Mouse (Mus musculus) forebrain, embryonic 14.5 days (tissue): ENCODE measurements at regions not wholly inside any gene's neighbourhood (a gene's known extent, or its start where the extent isn't known, plus 50 kb on each side); places are given as distances from the start of the nearest gene placed in this dataset.

ENCODE experiments used
- ATAC-seq: fragments of 200-750 bp; cut with Nextera tagmentation; 2 replicates; pipeline ENCODE4 v1.8.0; 2017; ENCODE audit warnings: mild to moderate bottlenecking, moderate library complexity
- DNase-seq: peaks from one replicate; pipeline ENCODE4 v3.0.0-alpha.2; 2015; ENCODE audit warnings: low spot score
- H3K27ac ChIP-seq: fragments of 300-500 bp; sonication (generic); 2 replicates; pipeline ENCODE4 v1.5.1; 2014; ENCODE audit warnings: low read depth, mild to moderate bottlenecking, control low read depth, low read length, moderate library complexity
- H3K27me3 ChIP-seq: fragments of 300-500 bp; sonication (generic); replicated peaks from 2 replicates; pipeline ENCODE4 v1.6.1; 2014; ENCODE audit warnings: low read length, control low read depth, mixed read lengths; ENCODE audit not compliant: control insufficient read depth, insufficient read depth
- H3K36me3 ChIP-seq: fragments of 300-500 bp; sonication (generic); 2 replicates; pipeline ENCODE4 v1.6.1; 2014; ENCODE audit warnings: low read length, control low read depth; ENCODE audit not compliant: control insufficient read depth, insufficient read depth
- H3K4me1 ChIP-seq: fragments of 300-500 bp; sonication (generic); 2 replicates; pipeline ENCODE4 v1.6.1; 2014; ENCODE audit warnings: antibody characterized with exemption, low read length, control low read depth; ENCODE audit not compliant: control insufficient read depth, insufficient read depth
- H3K4me2 ChIP-seq: fragments of 300-500 bp; sonication (generic); 2 replicates; pipeline ENCODE4 v1.6.1; 2014; ENCODE audit warnings: mild to moderate bottlenecking, control low read depth, low read length
- H3K4me3 ChIP-seq: fragments of 300-500 bp; sonication (generic); 2 replicates; pipeline ENCODE4 v1.5.1; 2014; ENCODE audit warnings: low read depth, low read length, control low read depth
- H3K9ac ChIP-seq: fragments of 300-500 bp; sonication (generic); 2 replicates; pipeline ENCODE4 v1.6.1; 2014; ENCODE audit warnings: mild to moderate bottlenecking, low read length, control low read depth, moderate library complexity
- H3K9me3 ChIP-seq: fragments of 300-500 bp; sonication (generic); replicated peaks from 2 replicates; pipeline ENCODE4 v1.6.1; 2016; ENCODE audit warnings: low read length, control low read depth, mixed read lengths; ENCODE audit not compliant: control insufficient read depth
- WGBS: fragments of 180-500 bp; shearing (Covaris S2); extraction: QIAGEN DNeasy Blood & Tissue Kit; methylation state at CpG from one replicate; pipeline ENCODE4 v1.1.7; 2014; 5-methylcytosine and 5-hydroxymethylcytosine counted together

GRCm38 (mm10) chr6:84430146-84430545 is 163.6 kb downstream of the Cyp26b1 start:
- 48% methylated on average over 4 of the region's 4 CpGs for WGBS
- no peak overlapping the region for H3K4me3 ChIP-seq
- ATAC-seq = no peak

GRCm38 (mm10) chr6:84429247-84429646 is 164.5 kb downstream of the Cyp26b1 start:
- Histone ChIP-seq H3K27ac (no peak overlapping the region), H3K9me3 (no peaks in the 10 kb centered on the region), H3K4me2 (no peak overlapping the region), H3K4me3 (no peak overlapping the region), H3K4me1 (no peaks in the 10 kb centered on the region), H3K9ac (no peak overlapping the region), H3K36me3 (no peaks in the 10 kb centered on the region), H3K27me3 (no peaks in the 10 kb centered on the region)
- DNase-seq (no peak), ATAC-seq (no peak)
- 87% methylated on average over 8 of the region's 8 CpGs for WGBS

More at GRCm38 (mm10) chr6:84430146-84430545, 163.6 kb downstream of the Cyp26b1 start:
- Histone ChIP-seq H3K9me3 (no peaks in the 10 kb centered on the region), H3K36me3 (no peaks in the 10 kb centered on the region), H3K27ac (no peak overlapping the region), H3K9ac (no peak overlapping the region), H3K27me3 (no peaks in the 10 kb centered on the region), H3K4me1 (no peaks in the 10 kb centered on the region), H3K4me2 (no peak overlapping the region)
- DNase-seq = no peak

- WGBS = 86% methylated on average over 8 of the region's 8 CpGs
- H3K4me2 ChIP-seq = no peak overlapping the region
- ATAC-seq (no peak), DNase-seq (no peak)
- H3K36me3 ChIP-seq = no peaks in the 10 kb centered on the region
- H3K9me3 ChIP-seq = no peaks in the 10 kb centered on the region
- no peaks in the 10 kb centered on the region for H3K4me1 ChIP-seq
- no peak overlapping the region for H3K9ac ChIP-seq
- H3K4me3 ChIP-seq = no peak overlapping the region
- H3K27me3 ChIP-seq = no peaks in the 10 kb centered on the region
- no peak overlapping the region for H3K27ac ChIP-seq
Observed at GRCm38 (mm10) chr6:84426691-84427090, 167.0 kb downstream of the Cyp26b1 start.

GRCm38 (mm10) chr6:84425823-84426222 is 167.9 kb downstream of the Cyp26b1 start:
- H3K27ac ChIP-seq = no peak overlapping the region
- ATAC-seq = 0 out of 2 replicates have a peak, but pooled peaks have one; percentile 63
- H3K9ac ChIP-seq = no peak overlapping the region
- no peaks in the 10 kb centered on the region for H3K36me3 ChIP-seq
- DNase-seq = peak; percentile 63
- no peak overlapping the region for H3K4me3 ChIP-seq
- WGBS = 36% methylated on average over 4 of the region's 4 CpGs
- no peaks in the 10 kb centered on the region for H3K27me3 ChIP-seq
- H3K4me1 ChIP-seq = no peaks in the 10 kb centered on the region
- H3K4me2 ChIP-seq = no peak overlapping the region
- H3K9me3 ChIP-seq = no peaks in the 10 kb centered on the region

- DNase-seq = no peak
- Histone ChIP-seq H3K27ac (no peak overlapping the region), H3K36me3 (no peaks in the 10 kb centered on the region), H3K4me3 (no peak overlapping the region), H3K9me3 (no peaks in the 10 kb centered on the region), H3K9ac (no peak overlapping the region), H3K4me1 (no peaks in the 10 kb centered on the region), H3K4me2 (no peak overlapping the region), H3K27me3 (no peaks in the 10 kb centered on the region)
- ATAC-seq = no peak
- WGBS = 63% methylated on average over 3 of the region's 3 CpGs
Observed at GRCm38 (mm10) chr6:84422946-84423345, 170.8 kb downstream of the Cyp26b1 start.

GRCm38 (mm10) chr6:84419691-84420090 is 174.0 kb downstream of the Cyp26b1 start:
- Histone ChIP-seq H3K27me3 (no peaks in the 10 kb centered on the region), H3K9ac (no peak overlapping the region), H3K4me2 (no peak overlapping the region), H3K4me1 (no peaks in the 10 kb centered on the region), H3K27ac (no peak overlapping the region), H3K36me3 (no peaks in the 10 kb centered on the region), H3K9me3 (no peaks in the 10 kb centered on the region), H3K4me3 (no peak overlapping the region)
- no peak for ATAC-seq
- no peak for DNase-seq
- 85% methylated on average over 2 of the region's 2 CpGs for WGBS

- no peaks in the 10 kb centered on the region for H3K4me1 ChIP-seq
- no peak overlapping the region for H3K27ac ChIP-seq
- no peaks in the 10 kb centered on the region for H3K27me3 ChIP-seq
- ATAC-seq (no peak), DNase-seq (no peak)
- no peak overlapping the region for H3K4me3 ChIP-seq
- H3K9ac ChIP-seq = no peak overlapping the region
- H3K36me3 ChIP-seq = no peaks in the 10 kb centered on the region
- H3K9me3 ChIP-seq = no peaks in the 10 kb centered on the region
- WGBS = 66% methylated on average over 2 of the region's 2 CpGs
- H3K4me2 ChIP-seq = no peak overlapping the region
Observed at GRCm38 (mm10) chr6:84419281-84419680, 174.4 kb downstream of the Cyp26b1 start.

- Histone ChIP-seq H3K27ac (no peak overlapping the region), H3K36me3 (no peaks in the 10 kb centered on the region), H3K4me1 (no peaks in the 10 kb centered on the region), H3K27me3 (no peaks in the 10 kb centered on the region), H3K9me3 (no peaks in the 10 kb centered on the region), H3K4me2 (no peak overlapping the region), H3K9ac (no peak overlapping the region), H3K4me3 (no peak overlapping the region)
- 66% methylated on average over 11 of the region's 11 CpGs for WGBS
- ATAC-seq (no peak), DNase-seq (no peak)
Observed at GRCm38 (mm10) chr6:84416992-84417636, 176.6 kb downstream of the Cyp26b1 start.

- Histone ChIP-seq H3K27me3 (no peaks in the 10 kb centered on the region), H3K36me3 (no peaks in the 10 kb centered on the region), H3K27ac (no peak overlapping the region), H3K4me1 (no peaks in the 10 kb centered on the region), H3K4me3 (no peak overlapping the region), H3K4me2 (no peak overlapping the region), H3K9me3 (no peaks in the 10 kb centered on the region), H3K9ac (no peak overlapping the region)
- WGBS = 70% methylated on average over 5 of the region's 5 CpGs
- ATAC-seq = no peak
- peak; percentile 34 for DNase-seq
Observed at GRCm38 (mm10) chr6:84414400-84414799, 179.3 kb downstream of the Cyp26b1 start.
